Comparison of ENCODE assay signal across 8 mouse cellular contexts in genomic region chr9:107578587-107578986, GRCm38 (mm10). TPM values are rescaled to one million over a fixed set of nuclear protein-coding genes. Genes with fewer than 3 reads are reported as not detected.
DNase-seq lines count a peak whose midpoint lies in the region; ATAC-seq and TF ChIP-seq lines count a peak whose summit lies in the region.

Naa80 (plus strand) TSS chr9:107578887.

- peaks cover 10% of the 10 kb centered on the region for H3K4me1 ChIP-seq in thymus, adult 2 months (replicated peaks; ENCODE audit: control insufficient read depth, insufficient read depth, low read length)
- peaks cover 5% of the 10 kb centered on the region; the same call in 1 of the 2 replicates for H3K4me1 ChIP-seq in embryonic fibroblast, embryonic 13.5 days (ENCODE audit: control insufficient read depth, insufficient read depth, low read length)
- H3K4me1 ChIP-seq in heart, postnatal 0 days (ENCODE audit: control insufficient read depth, insufficient read depth), result peaks cover 21% of the 10 kb centered on the region
- peaks cover 55% of the 10 kb centered on the region for H3K4me1 ChIP-seq in limb, embryonic 15.5 days

- no peak within 1 kb of the TSS for H3K4me3 ChIP-seq in thymus, adult 2 months (ENCODE audit: control insufficient read depth, insufficient read depth, low read length)
- no peak within 1 kb of the TSS for H3K4me3 ChIP-seq in embryonic fibroblast, embryonic 13.5 days (ENCODE audit: insufficient read depth, low read length)
- no peak within 1 kb of the TSS for H3K4me3 ChIP-seq in heart, postnatal 0 days (ENCODE audit: low read depth, low read length)
- no peak within 1 kb of the TSS for H3K4me3 ChIP-seq in limb, embryonic 15.5 days

- no peak for TF ChIP-seq CTCF in thymus, adult 2 months (IDR thresholded peaks at IDR 0.05; ENCODE audit: borderline replicate concordance, control insufficient read depth, extremely low read depth, insufficient read depth, low read length, poor library complexity)
- TF ChIP-seq CTCF in embryonic fibroblast, embryonic 13.5 days (IDR thresholded peaks at IDR 0.05; ENCODE audit: borderline replicate concordance, insufficient read depth, low read length), result no peak
- TF ChIP-seq CTCF in heart, postnatal 0 days (IDR thresholded peaks at IDR 0.05; ENCODE audit: low read depth), result no peak

- no peak within 1 kb of the TSS for H3K9ac ChIP-seq in heart, postnatal 0 days (replicated peaks; ENCODE audit: low read depth, low read length)
- H3K9ac ChIP-seq in limb, embryonic 15.5 days, result no peak within 1 kb of the TSS

- H3K4me2 ChIP-seq in heart, postnatal 0 days (ENCODE audit: low read depth, low read length), result peak within 1 kb of the TSS; percentile 62; the same call in 1 of the 2 replicates
- H3K4me2 ChIP-seq in limb, embryonic 15.5 days, result peak within 1 kb of the TSS; percentile 70; the same call in 1 of the 2 replicates

- ATAC-seq in heart, postnatal 0 days (ENCODE audit: insufficient read depth, low read depth), result no peak
- no peak for ATAC-seq in limb, embryonic 15.5 days (ENCODE audit: insufficient number of reproducible peaks, low FRiP score, low TSS enrichment, low read depth)
- no peak for ATAC-seq in megakaryocyte progenitor cell, adult 5-6 weeks (replicated peaks; ENCODE audit: poor library complexity)
- no peak for ATAC-seq in granulocyte monocyte progenitor cell, adult 5-6 weeks (replicated peaks; ENCODE audit: poor library complexity, severe bottlenecking)
- no peak for ATAC-seq in frontal cortex, adult (ENCODE audit: low TSS enrichment)

- no peaks in the 10 kb centered on the region for H3K36me3 ChIP-seq in thymus, adult 2 months (ENCODE audit: control insufficient read depth, insufficient read depth, low read length)
- H3K36me3 ChIP-seq in heart, postnatal 0 days (replicated peaks; ENCODE audit: control insufficient read depth, insufficient read depth, low read length), result peaks cover 17% of the 10 kb centered on the region
- H3K36me3 ChIP-seq in limb, embryonic 15.5 days, result peaks cover 22% of the 10 kb centered on the region

- no peaks in the 10 kb centered on the region for H3K9me3 ChIP-seq in heart, postnatal 0 days (replicated peaks; ENCODE audit: control insufficient read depth, low read length)
- no peaks in the 10 kb centered on the region for H3K9me3 ChIP-seq in limb, embryonic 15.5 days

- no peak for TF ChIP-seq POLR2A in thymus, adult 2 months (IDR thresholded peaks at IDR 0.05; ENCODE audit: control insufficient read depth, extremely low read depth, insufficient read depth, low read length, poor library complexity)
- TF ChIP-seq POLR2A in embryonic fibroblast, embryonic 13.5 days (IDR thresholded peaks at IDR 0.05; ENCODE audit: low read depth, low read length), result no peak

- 96% methylated on average over 3 of the region's 3 CpGs for WGBS in thymus, adult 2 months
- WGBS in heart, postnatal 0 days, result 81% methylated on average over 3 of the region's 3 CpGs
- 78% methylated on average over 3 of the region's 3 CpGs for WGBS in limb, embryonic 15.5 days

- H3K27ac ChIP-seq in thymus, adult 2 months (ENCODE audit: control insufficient read depth, insufficient read depth, low read length), result no peak within 1 kb of the TSS
- no peak within 1 kb of the TSS for H3K27ac ChIP-seq in embryonic fibroblast, embryonic 13.5 days (ENCODE audit: insufficient read depth, low read length)
- peak within 1 kb of the TSS; percentile 94; the same call in 1 of the 2 replicates for H3K27ac ChIP-seq in heart, postnatal 0 days (ENCODE audit: low read depth)
- peak within 1 kb of the TSS; percentile 96 for H3K27ac ChIP-seq in limb, embryonic 15.5 days

- no peak for DNase-seq in thymus, adult 2 months
- DNase-seq in thymus, postnatal 14 days, result no peak
- DNase-seq in heart, postnatal 0 days (ENCODE audit: low spot score), result no peak

- no peaks in the 10 kb centered on the region for H3K27me3 ChIP-seq in thymus, adult 2 months (ENCODE audit: control insufficient read depth, insufficient read depth, low read length)
- no peaks in the 10 kb centered on the region for H3K27me3 ChIP-seq in heart, postnatal 0 days (ENCODE audit: control insufficient read depth, insufficient read depth, low read length)
- no peaks in the 10 kb centered on the region for H3K27me3 ChIP-seq in limb, embryonic 15.5 days

- no peak for TF ChIP-seq EP300 in heart, postnatal 0 days (IDR thresholded peaks at IDR 0.05; ENCODE audit: low read depth)

RNA-seq across cellular contexts. Expression of gene Naa80, which starts in this region (rescaled TPM):
- 102 and 103 TPM in 2 replicates for polyA plus RNA-seq in thymus, adult 2 months (2012; rRNA removed)
- 11.3 and 15.4 TPM in 2 replicates for polyA plus RNA-seq in embryonic fibroblast, embryonic 13.5 days (2011; ENCODE audit: insufficient read length, low read depth, missing spikeins)
- total RNA-seq in heart, postnatal 0 days (2014; rRNA removed; ENCODE audit: low replicate concordance), result 28.4 and 58.8 TPM in 2 replicates
- 14.5 and 17.5 TPM in 2 replicates for polyA plus RNA-seq in heart, postnatal 0 days (2015; fragmentation: Nextera tagmentation; extraction: Ambion mirVana)
- polyA plus RNA-seq in limb, embryonic 15.5 days (2015; fragmentation: Nextera tagmentation; extraction: Ambion mirVana), result 17.6 and 21.4 TPM in 2 replicates
- 9.3 and 15.4 TPM in 2 replicates for total RNA-seq in megakaryocyte progenitor cell, adult 5-6 weeks (2015)
- total RNA-seq in megakaryocyte progenitor cell, adult 5-6 weeks (2017), result 9.3 and 10.4 TPM in 2 replicates
- total RNA-seq in granulocyte monocyte progenitor cell, adult 5-6 weeks (2014; fragmentation: Nextera tagmentation), result 7.1 and 18.2 TPM in 2 replicates
- 5.5 and 8.2 TPM in 2 replicates for total RNA-seq in granulocyte monocyte progenitor cell, adult 5-6 weeks (2017)

Comparison
In these comparisons a context has a peak if more than half of its experiments do, and no peak if none do; other contexts are left out.
1. H3K27ac ChIP-seq: peak in heart, postnatal 0 days (single experiment) and limb, embryonic 15.5 days (single experiment); none in thymus, adult 2 months (single experiment) and embryonic fibroblast, embryonic 13.5 days (single experiment).